Mouse (Mus musculus) C2C12 (cell line): Measurements from ENCODE around the gene Arpp21.

Experiments used
- CEBPB ChIP-seq: IDR thresholded peaks from one replicate; pipeline ENCODE4 v1.6.1; 2011; ENCODE audit warnings: low read depth, mild to moderate bottlenecking, control low read depth, moderate library complexity
- CTCF ChIP-seq: IDR thresholded peaks from one replicate; pipeline ENCODE4 v1.5.1; 2011; ENCODE audit not compliant: control insufficient read depth, insufficient read depth, insufficient read length
- MAX ChIP-seq: IDR thresholded peaks from one replicate; pipeline ENCODE4 v1.6.1; 2011; ENCODE audit warnings: mild to moderate bottlenecking, control low read depth
- USF1 ChIP-seq: IDR thresholded peaks from one replicate; pipeline ENCODE4 v1.6.1; 2011; ENCODE audit warnings: low read depth, mild to moderate bottlenecking, control low read depth, moderate library complexity

DNA sequence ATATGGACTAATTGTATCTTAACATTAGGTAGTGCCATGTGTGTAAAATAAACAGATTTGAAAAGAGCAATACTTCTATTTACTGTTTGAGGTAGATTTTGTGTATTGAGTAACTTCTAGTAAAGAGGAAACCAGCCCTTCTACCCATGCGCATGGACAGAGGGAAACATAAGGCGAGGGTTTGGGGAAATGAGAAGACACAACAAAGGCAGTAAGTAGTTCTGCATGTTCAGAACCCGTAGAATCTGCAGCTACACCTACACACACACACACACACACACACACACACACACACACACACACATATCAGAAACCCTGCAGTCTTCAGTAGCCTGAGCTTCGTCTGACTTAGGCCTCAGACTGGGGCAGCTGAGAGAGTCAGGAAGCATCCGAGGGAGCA is 140.0 kb downstream of the Arpp21 start:
- no peak for TF ChIP-seq CTCF
- no peak for TF ChIP-seq CEBPB
- TF ChIP-seq USF1, result no peak
- TF ChIP-seq MAX, result no peak
